Mouse (Mus musculus) gastrocnemius, postnatal 14 days (tissue): ENCODE measurements around the gene Calm4. TPM values are rescaled to one million over a fixed set of nuclear protein-coding genes. Genes with fewer than 3 reads are reported as not detected.
"Not testable (repeated sequence)": the region's sequence is repeated elsewhere in the genome, so short reads cannot be mapped to it uniquely, and the experiment has no call there.

ENCODE experiments used
- DNase-seq: peaks from one replicate; pipeline ENCODE4 v3.0.0; 2021; ENCODE audit warnings: mixed read lengths
- intact Hi-C: fragments of 180-260 bp; cut with DNase I; formaldehyde crosslinking; loops from one replicate; pipeline ENCODE4 v1.15.1; 2025; ENCODE audit warnings: low total_unique reads
- long read RNA-seq, 2 experiments: library from polyadenylated mRNA; stranded (forward); transcript quantifications; one replicate each; pipeline ENCODE4 v2.0.0; 2021
- total RNA-seq, 2 experiments: library from RNA; stranded (reverse); gene quantifications; 2 replicates each; pipeline ENCODE4 v1.2.3; 2021

The Calm4 gene
- total RNA-seq: not detected
- long read RNA-seq, experiment 1: 0 reads
- long read RNA-seq, experiment 2: 0 reads

- intact Hi-C loops: not testable (repeated sequence)
Measured at GRCm38 (mm10) chr13:3837312-3837807, at the start of gene Calm4. Gene Calm4, plus strand, starts transcription at chr13:3837757.

GRCm38 (mm10) chr13:3788588-3788987 is 49.0 kb upstream of the Calm4 start:
- intact Hi-C loops: no loop called here
- DNase-seq: no peak

More at GRCm38 (mm10) chr13:3837312-3837807, at the start of gene Calm4:
- DNase-seq: not testable (repeated sequence)

GRCm38 (mm10) chr13:3789531-3789930 is 48.0 kb upstream of the Calm4 start:
- intact Hi-C loops: no loop called here
- DNase-seq: no peak

GRCm38 (mm10) chr13:3796649-3797048 is 40.9 kb upstream of the Calm4 start:
- intact Hi-C loops: no loop called here
- DNase-seq: no peak

- no peak for DNase-seq
- intact Hi-C loops: no loop called here
Measured at GRCm38 (mm10) chr13:3798751-3799150, 38.8 kb upstream of the Calm4 start.

- no peak for DNase-seq
- intact Hi-C loops: no loop called here
Measured at GRCm38 (mm10) chr13:3799386-3799785, 38.2 kb upstream of the Calm4 start.

GRCm38 (mm10) chr13:3804186-3804585 is 33.4 kb upstream of the Calm4 start, which contains the start of gene Calml3:
Gene Calml3, minus strand, starts transcription at chr13:3804316.
- no peak for DNase-seq
- intact Hi-C loops: no loop called here

- intact Hi-C loops: no loop called here
- no peak for DNase-seq
Measured at GRCm38 (mm10) chr13:3805132-3805531, 32.4 kb upstream of the Calm4 start.

- intact Hi-C loops: no loop called here
- DNase-seq: no peak
Measured at GRCm38 (mm10) chr13:3805638-3806037, 31.9 kb upstream of the Calm4 start.

GRCm38 (mm10) chr13:3807131-3807827 is 30.3 kb upstream of the Calm4 start:
- no peak for DNase-seq
- intact Hi-C loops: no loop called here

- no peak for DNase-seq
- intact Hi-C loops: no loop called here
Measured at GRCm38 (mm10) chr13:3818012-3818739, 19.4 kb upstream of the Calm4 start.

GRCm38 (mm10) chr13:3818740-3819076 is 18.8 kb upstream of the Calm4 start:
- DNase-seq: no peak
- intact Hi-C loops: no loop called here

- intact Hi-C loops: no loop called here
- DNase-seq: no peak
Measured at GRCm38 (mm10) chr13:3822105-3822504, 15.5 kb upstream of the Calm4 start.

- no peak for DNase-seq
- intact Hi-C loops: no loop called here
Measured at GRCm38 (mm10) chr13:3825726-3826125, 11.8 kb upstream of the Calm4 start.

- intact Hi-C loops: no loop called here
Measured at GRCm38 (mm10) chr13:3831546-3831945, 6.0 kb upstream of the Calm4 start.

GRCm38 (mm10) chr13:3831994-3832393 is 5.6 kb upstream of the Calm4 start:
- intact Hi-C loops: no loop called here

More at GRCm38 (mm10) chr13:3831546-3831945, 6.0 kb upstream of the Calm4 start:
- no peak for DNase-seq

GRCm38 (mm10) chr13:3832450-3832849 is 5.1 kb upstream of the Calm4 start:
- intact Hi-C loops: no loop called here
- no peak for DNase-seq

More at GRCm38 (mm10) chr13:3831994-3832393, 5.6 kb upstream of the Calm4 start:
- DNase-seq: no peak

GRCm38 (mm10) chr13:3833644-3834043 is 3.9 kb upstream of the Calm4 start:
- DNase-seq, intact Hi-C loops: not testable (repeated sequence)

- DNase-seq, intact Hi-C loops: not testable (repeated sequence)
Measured at GRCm38 (mm10) chr13:3840662-3841061, 3.1 kb downstream of the Calm4 start.

GRCm38 (mm10) chr13:3850330-3850729 is 12.8 kb downstream of the Calm4 start:
- intact Hi-C loops: no loop called here
- no peak for DNase-seq
